Mouse (Mus musculus) cortical plate, adult 2 months (tissue): Measurements from ENCODE around the gene Nbas. TPM values are rescaled to one million over a fixed set of nuclear protein-coding genes. Genes with fewer than 3 reads are reported as not detected.

Experiments used
- H3K27ac ChIP-seq: fragments of 200-500 bp; 2 replicates; pipeline ENCODE4 v1.5.1; 2012; ENCODE audit warnings: low read length, control low read depth, inconsistent platforms; ENCODE audit not compliant: insufficient read depth
- H3K4me1 ChIP-seq: fragments of 200-500 bp; 2 replicates; pipeline ENCODE4 v1.6.1; 2011; ENCODE audit warnings: low read length; ENCODE audit not compliant: control insufficient read depth, insufficient read depth
- H3K4me3 ChIP-seq: fragments of 200-500 bp; 2 replicates; pipeline ENCODE4 v1.5.1; 2011; ENCODE audit warnings: mild to moderate bottlenecking, low read length, control low read depth; ENCODE audit not compliant: insufficient read depth
- CTCF ChIP-seq: fragments of 200-500 bp; IDR thresholded peaks from 2 replicates; pipeline ENCODE4 v1.5.1; 2011; ENCODE audit warnings: mild to moderate bottlenecking, control low read depth, low read length; ENCODE audit not compliant: insufficient read depth; ENCODE audit errors: extremely low read depth
- POLR2A ChIP-seq: fragments of 200-500 bp; IDR thresholded peaks from 2 replicates; pipeline ENCODE4 v1.6.1; 2011; ENCODE audit warnings: mild to moderate bottlenecking, low read length, control low read depth; ENCODE audit not compliant: insufficient read depth; ENCODE audit errors: extremely low read depth
- polyA plus RNA-seq: library from polyadenylated mRNA; depleted of rRNA; stranded (reverse); fragments of >200 nt; gene quantifications from 2 replicates; pipeline ENCODE4 v1.2.3, GENCODE M21; 2012

Nbas gene
- polyA plus RNA-seq, 1 experiment: 25.7 TPM

GRCm38 (mm10) chr12:13499237-13499889 is 230.4 kb downstream of the Nbas start:
- TF ChIP-seq POLR2A (no peak), CTCF (no peak)
- Histone ChIP-seq H3K4me3 (no peak overlapping the region), H3K27ac (no peak overlapping the region), H3K4me1 (no peaks in the 10 kb centered on the region; the same call in 1 of the 2 replicates)

GRCm38 (mm10) chr12:13500191-13500590 is 231.3 kb downstream of the Nbas start:
- Histone ChIP-seq H3K4me3 (no peak overlapping the region), H3K27ac (no peak overlapping the region), H3K4me1 (no peaks in the 10 kb centered on the region; the same call in 1 of the 2 replicates)
- no peak for TF ChIP-seq POLR2A
- no peak for TF ChIP-seq CTCF

- H3K27ac ChIP-seq: no peak overlapping the region
- no peak overlapping the region for H3K4me3 ChIP-seq
- TF ChIP-seq CTCF (no peak), POLR2A (no peak)
- H3K4me1 ChIP-seq: no peaks in the 10 kb centered on the region; the same call in 1 of the 2 replicates
Measured at GRCm38 (mm10) chr12:13504771-13505444, 236.0 kb downstream of the Nbas start.

- TF ChIP-seq POLR2A (no peak), CTCF (no peak)
- Histone ChIP-seq H3K27ac (no peak overlapping the region), H3K4me1 (no peaks in the 10 kb centered on the region), H3K4me3 (no peak overlapping the region)
Measured at GRCm38 (mm10) chr12:13518082-13518481, 249.1 kb downstream of the Nbas start.

- no peak overlapping the region for H3K27ac ChIP-seq
- no peaks in the 10 kb centered on the region for H3K4me1 ChIP-seq
- no peak overlapping the region for H3K4me3 ChIP-seq
- no peak for TF ChIP-seq POLR2A
- no peak for TF ChIP-seq CTCF
Measured at GRCm38 (mm10) chr12:13519413-13519812, 250.5 kb downstream of the Nbas start.

- Histone ChIP-seq H3K27ac (no peak overlapping the region), H3K4me3 (no peak overlapping the region), H3K4me1 (no peaks in the 10 kb centered on the region)
- no peak for TF ChIP-seq POLR2A
- peak; percentile 35; the same call in 1 of the 2 replicates for TF ChIP-seq CTCF
Measured at GRCm38 (mm10) chr12:13532731-13533365, 263.9 kb downstream of the Nbas start.

GRCm38 (mm10) chr12:13539171-13539570 is 270.2 kb downstream of the Nbas start:
- TF ChIP-seq POLR2A: no peak
- Histone ChIP-seq H3K27ac (no peak overlapping the region), H3K4me1 (no peaks in the 10 kb centered on the region; the same call in 1 of the 2 replicates), H3K4me3 (no peak overlapping the region)

GRCm38 (mm10) chr12:13543806-13544205 is 274.9 kb downstream of the Nbas start:
- no peak for TF ChIP-seq CTCF
- no peak for TF ChIP-seq POLR2A
- Histone ChIP-seq H3K4me3 (no peak overlapping the region), H3K4me1 (no peaks in the 10 kb centered on the region; the same call in 1 of the 2 replicates), H3K27ac (no peak overlapping the region)

GRCm38 (mm10) chr12:13563646-13564289 is 294.8 kb downstream of the Nbas start:
- Histone ChIP-seq H3K4me1 (no peaks in the 10 kb centered on the region), H3K27ac (no peak overlapping the region), H3K4me3 (no peak overlapping the region)
- TF ChIP-seq CTCF: no peak
- no peak for TF ChIP-seq POLR2A

- Histone ChIP-seq H3K4me3 (no peak overlapping the region), H3K27ac (no peak overlapping the region), H3K4me1 (no peaks in the 10 kb centered on the region)
- TF ChIP-seq POLR2A (no peak), CTCF (no peak)
Measured at GRCm38 (mm10) chr12:13564330-13564729, 295.4 kb downstream of the Nbas start.
